Mouse (Mus musculus): ENCODE measurements around the gene Il18. TPM values are rescaled to one million over a fixed set of nuclear protein-coding genes. Genes with fewer than 3 reads are reported as not detected.

The Il18 gene
- polyA plus RNA-seq, 1 experiment, result 1.9 TPM

DNA sequence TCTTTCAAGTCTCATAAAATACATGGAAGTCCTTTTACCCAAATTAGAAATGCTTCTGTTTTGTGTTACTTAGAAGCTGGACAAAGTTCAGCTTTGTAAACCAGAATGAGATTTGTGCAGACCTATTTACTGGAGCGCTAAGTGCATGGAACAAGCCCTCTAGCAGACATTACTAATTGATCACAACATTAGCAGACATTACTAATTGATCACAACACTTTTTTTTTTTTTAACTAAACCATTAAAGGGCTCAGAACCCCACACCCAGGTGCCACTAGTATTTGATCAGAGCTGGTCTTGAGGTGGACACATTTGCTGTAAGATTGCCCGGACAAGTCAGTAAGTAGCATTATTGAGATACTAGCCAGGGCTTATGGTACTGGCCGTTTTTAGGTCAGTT is 20.8 kb upstream of the Il18 start:
- H3K79me2 ChIP-seq (ENCODE audit: control insufficient read depth, insufficient read depth), result no peaks in the 10 kb centered on the region
- H3K4me3 ChIP-seq, result no peak overlapping the region
- H3ac ChIP-seq (ENCODE audit: control insufficient read depth, insufficient read length), result no peak overlapping the region
- H3K36me3 ChIP-seq (ENCODE audit: control insufficient read depth, insufficient read depth), result no peaks in the 10 kb centered on the region
- no peaks in the 10 kb centered on the region for H3K27me3 ChIP-seq (ENCODE audit: control insufficient read depth, insufficient read depth, insufficient read length)
- peak overlapping the region; percentile 47 for H3K4me2 ChIP-seq (ENCODE audit: low read depth)
- no peak for TF ChIP-seq POLR2AphosphoS2 (IDR thresholded peaks at IDR 0.05; ENCODE audit: insufficient read length, low read depth)
- no peak for TF ChIP-seq USF1 (IDR thresholded peaks at IDR 0.05; ENCODE audit: low read depth)
- no peak for TF ChIP-seq MAX (IDR thresholded peaks at IDR 0.05; ENCODE audit: low read depth)
- no peak for TF ChIP-seq MYOG (IDR thresholded peaks at IDR 0.05; ENCODE audit: control insufficient read depth in 1 of 3, insufficient read depth in 1 of 3, insufficient read length in 2 of 3, low read depth in 2 of 3)
- no peak for TF ChIP-seq SRF (IDR thresholded peaks at IDR 0.05; ENCODE audit: control insufficient read depth, insufficient read length, low read depth)
- TF ChIP-seq MYOD1 (IDR thresholded peaks at IDR 0.05; ENCODE audit: control insufficient read depth in 1 of 3, insufficient read length in 2 of 3, low read depth in 2 of 3), result no peak
- no peak for TF ChIP-seq CEBPB (IDR thresholded peaks at IDR 0.05; ENCODE audit: insufficient read depth, poor library complexity, severe bottlenecking)
- no peak for TF ChIP-seq POLR2A (IDR thresholded peaks at IDR 0.05; ENCODE audit: insufficient read length, low read depth)
- TF ChIP-seq REST (IDR thresholded peaks at IDR 0.05; ENCODE audit: insufficient read depth, insufficient read length), result no peak

- H3K4me2 ChIP-seq (ENCODE audit: low read depth), result no peak overlapping the region
- no peak overlapping the region for H3ac ChIP-seq (ENCODE audit: control insufficient read depth, insufficient read length)
- TF ChIP-seq MYOD1 (IDR thresholded peaks at IDR 0.05; ENCODE audit: control insufficient read depth in 1 of 3, insufficient read length in 2 of 3, low read depth in 2 of 3) (no peak), MYOG (IDR thresholded peaks at IDR 0.05; ENCODE audit: control insufficient read depth in 1 of 3, insufficient read depth in 1 of 3, insufficient read length in 2 of 3, low read depth in 2 of 3) (peak in 1 of 3 experiments; percentile 7)
- no peaks in the 10 kb centered on the region for H3K36me3 ChIP-seq (ENCODE audit: control insufficient read depth, insufficient read depth)
- H3K4me3 ChIP-seq, result no peak overlapping the region
- H3K79me2 ChIP-seq (ENCODE audit: control insufficient read depth, insufficient read depth), result no peaks in the 10 kb centered on the region
- H3K27me3 ChIP-seq (ENCODE audit: control insufficient read depth, insufficient read depth, insufficient read length), result no peaks in the 10 kb centered on the region
Observed at GRCm38 (mm10) chr9:50535930-50536329, 18.7 kb upstream of the Il18 start.

GRCm38 (mm10) chr9:50536603-50537135 is 18.0 kb upstream of the Il18 start:
- Histone ChIP-seq H3K4me2 (ENCODE audit: low read depth) (no peak overlapping the region), H3K79me2 (ENCODE audit: control insufficient read depth, insufficient read depth) (no peaks in the 10 kb centered on the region), H3ac (ENCODE audit: control insufficient read depth, insufficient read length) (no peak overlapping the region), H3K36me3 (ENCODE audit: control insufficient read depth, insufficient read depth) (no peaks in the 10 kb centered on the region), H3K4me3 (no peak overlapping the region), H3K27me3 (ENCODE audit: control insufficient read depth, insufficient read depth, insufficient read length) (no peaks in the 10 kb centered on the region)
- TF ChIP-seq MYOD1 (IDR thresholded peaks at IDR 0.05; ENCODE audit: control insufficient read depth in 1 of 3, insufficient read length in 2 of 3, low read depth in 2 of 3) (no peak), REST (IDR thresholded peaks at IDR 0.05; ENCODE audit: insufficient read depth, insufficient read length) (no peak), TCF3 (IDR thresholded peaks at IDR 0.05; ENCODE audit: insufficient read length, low read depth) (no peak), CEBPB (IDR thresholded peaks at IDR 0.05; ENCODE audit: insufficient read depth, poor library complexity, severe bottlenecking) (no peak), POLR2A (IDR thresholded peaks at IDR 0.05; ENCODE audit: insufficient read length, low read depth) (no peak), USF1 (IDR thresholded peaks at IDR 0.05; ENCODE audit: low read depth) (no peak), MYOG (IDR thresholded peaks at IDR 0.05; ENCODE audit: control insufficient read depth in 1 of 3, insufficient read depth in 1 of 3, insufficient read length in 2 of 3, low read depth in 2 of 3) (no peak), MAX (IDR thresholded peaks at IDR 0.05; ENCODE audit: low read depth) (no peak), TCF12 (IDR thresholded peaks at IDR 0.05; ENCODE audit: insufficient read depth, poor library complexity, severe bottlenecking) (no peak), POLR2AphosphoS2 (IDR thresholded peaks at IDR 0.05; ENCODE audit: insufficient read length, low read depth) (no peak), E2F4 (IDR thresholded peaks at IDR 0.05; ENCODE audit: insufficient read depth) (no peak), SRF (IDR thresholded peaks at IDR 0.05; ENCODE audit: control insufficient read depth, insufficient read length, low read depth) (no peak)

DNA sequence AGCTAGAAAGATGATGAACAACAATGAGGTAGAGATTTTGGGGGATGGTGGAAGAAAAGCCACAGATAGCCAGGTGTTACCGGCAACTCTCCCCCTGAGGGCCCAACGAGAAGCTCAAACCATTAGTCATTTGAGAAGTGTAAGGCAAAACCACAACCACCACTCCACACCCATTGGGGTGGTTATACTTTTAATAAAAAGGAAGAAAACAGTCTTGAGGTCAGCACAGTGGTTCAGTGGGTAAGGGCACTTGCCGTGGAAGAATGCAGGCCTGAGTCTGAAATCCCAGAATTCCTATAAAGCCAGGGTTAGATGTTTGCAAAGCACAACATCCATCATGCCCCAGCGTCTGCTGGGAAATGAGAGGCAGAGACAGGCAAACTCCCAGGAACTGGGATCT is 17.3 kb upstream of the Il18 start:
- Histone ChIP-seq H3K36me3 (ENCODE audit: control insufficient read depth, insufficient read depth) (no peaks in the 10 kb centered on the region), H3K27me3 (ENCODE audit: control insufficient read depth, insufficient read depth, insufficient read length) (no peaks in the 10 kb centered on the region), H3K79me2 (ENCODE audit: control insufficient read depth, insufficient read depth) (no peaks in the 10 kb centered on the region), H3K4me2 (ENCODE audit: low read depth) (peak overlapping the region; percentile 49), H3K4me3 (no peak overlapping the region), H3ac (ENCODE audit: control insufficient read depth, insufficient read length) (no peak overlapping the region)
- TF ChIP-seq MYOD1 (IDR thresholded peaks at IDR 0.05; ENCODE audit: control insufficient read depth in 1 of 3, insufficient read length in 2 of 3, low read depth in 2 of 3) (no peak), USF1 (IDR thresholded peaks at IDR 0.05; ENCODE audit: low read depth) (no peak), POLR2AphosphoS2 (IDR thresholded peaks at IDR 0.05; ENCODE audit: insufficient read length, low read depth) (no peak), MAX (IDR thresholded peaks at IDR 0.05; ENCODE audit: low read depth) (no peak), E2F4 (IDR thresholded peaks at IDR 0.05; ENCODE audit: insufficient read depth) (no peak), CEBPB (IDR thresholded peaks at IDR 0.05; ENCODE audit: insufficient read depth, poor library complexity, severe bottlenecking) (no peak), TCF12 (IDR thresholded peaks at IDR 0.05; ENCODE audit: insufficient read depth, poor library complexity, severe bottlenecking) (no peak), POLR2A (IDR thresholded peaks at IDR 0.05; ENCODE audit: insufficient read length, low read depth) (no peak)

GRCm38 (mm10) chr9:50540170-50540569 is 14.5 kb upstream of the Il18 start:
- Histone ChIP-seq H3K4me2 (ENCODE audit: low read depth) (no peak overlapping the region), H3K36me3 (ENCODE audit: control insufficient read depth, insufficient read depth) (no peaks in the 10 kb centered on the region), H3K4me3 (no peak overlapping the region), H3K79me2 (ENCODE audit: control insufficient read depth, insufficient read depth) (no peaks in the 10 kb centered on the region), H3K27me3 (ENCODE audit: control insufficient read depth, insufficient read depth, insufficient read length) (no peaks in the 10 kb centered on the region), H3ac (ENCODE audit: control insufficient read depth, insufficient read length) (no peak overlapping the region)
- TF ChIP-seq TCF3 (IDR thresholded peaks at IDR 0.05; ENCODE audit: insufficient read length, low read depth), result no peak
- no peak for TF ChIP-seq SRF (IDR thresholded peaks at IDR 0.05; ENCODE audit: control insufficient read depth, insufficient read length, low read depth)
- no peak for TF ChIP-seq MYOD1 (IDR thresholded peaks at IDR 0.05; ENCODE audit: control insufficient read depth in 1 of 3, insufficient read length in 2 of 3, low read depth in 2 of 3)
- no peak for TF ChIP-seq TCF12 (IDR thresholded peaks at IDR 0.05; ENCODE audit: insufficient read depth, poor library complexity, severe bottlenecking)
- TF ChIP-seq REST (IDR thresholded peaks at IDR 0.05; ENCODE audit: insufficient read depth, insufficient read length), result no peak
- no peak for TF ChIP-seq USF1 (IDR thresholded peaks at IDR 0.05; ENCODE audit: low read depth)
- TF ChIP-seq POLR2AphosphoS2 (IDR thresholded peaks at IDR 0.05; ENCODE audit: insufficient read length, low read depth), result no peak
- no peak for TF ChIP-seq POLR2A (IDR thresholded peaks at IDR 0.05; ENCODE audit: insufficient read length, low read depth)
- TF ChIP-seq CEBPB (IDR thresholded peaks at IDR 0.05; ENCODE audit: insufficient read depth, poor library complexity, severe bottlenecking), result no peak
- TF ChIP-seq MYOG (IDR thresholded peaks at IDR 0.05; ENCODE audit: control insufficient read depth in 1 of 3, insufficient read depth in 1 of 3, insufficient read length in 2 of 3, low read depth in 2 of 3), result no peak
- no peak for TF ChIP-seq E2F4 (IDR thresholded peaks at IDR 0.05; ENCODE audit: insufficient read depth)

Data from myocyte (in vitro differentiated cells).